Mouse (Mus musculus) testis, adult 2 months (tissue): ENCODE results near the gene Mrpl52. TPM values are rescaled to one million over a fixed set of nuclear protein-coding genes. Genes with fewer than 3 reads are reported as not detected.

Source experiments
- H3K27ac ChIP-seq: fragments of 200-500 bp; 2 replicates; pipeline ENCODE4 v1.5.1; 2012; ENCODE audit warnings: low read depth, low read length; ENCODE audit not compliant: control insufficient read depth, insufficient read depth
- H3K27me3 ChIP-seq: fragments of 200-500 bp; 2 replicates; pipeline ENCODE4 v1.6.1; 2012; ENCODE audit warnings: mild to moderate bottlenecking, low read length, moderate library complexity; ENCODE audit not compliant: control insufficient read depth, insufficient read depth
- H3K36me3 ChIP-seq: fragments of 200-500 bp; 2 replicates; pipeline ENCODE4 v1.6.1; 2012; ENCODE audit warnings: mild to moderate bottlenecking, low read length; ENCODE audit not compliant: control insufficient read depth, insufficient read depth
- H3K4me1 ChIP-seq: fragments of 200-500 bp; 2 replicates; pipeline ENCODE4 v1.6.1; 2012; ENCODE audit warnings: low read length; ENCODE audit not compliant: control insufficient read depth, insufficient read depth
- H3K4me3 ChIP-seq: fragments of 200-500 bp; 2 replicates; pipeline ENCODE4 v1.5.1; 2012; ENCODE audit warnings: low read depth, mild to moderate bottlenecking, low read length, moderate library complexity, mixed read lengths; ENCODE audit not compliant: control insufficient read depth
- CTCF ChIP-seq: fragments of 200-500 bp; IDR thresholded peaks from 2 replicates; pipeline ENCODE4 v1.5.1; 2012; ENCODE audit warnings: low read depth, mild to moderate bottlenecking, inconsistent platforms, low read length, moderate library complexity; ENCODE audit not compliant: control insufficient read depth, insufficient read depth, insufficient replicate concordance
- POLR2A ChIP-seq: fragments of 200-500 bp; IDR thresholded peaks from 2 replicates; pipeline ENCODE4 v1.6.1; 2012; ENCODE audit warnings: low read depth, mild to moderate bottlenecking, inconsistent platforms, low read length, moderate library complexity; ENCODE audit not compliant: control insufficient read depth
- polyA plus RNA-seq: library from polyadenylated mRNA; depleted of rRNA; stranded (reverse); fragments of >200 nt; gene quantifications from 2 replicates; pipeline ENCODE4 v1.2.3, GENCODE M21; 2012

Gene Mrpl52
- polyA plus RNA-seq, 1 experiment: 85.4 TPM

GRCm38 (mm10) chr14:54462146-54462545 lies 35.4 kb downstream of the Mrpl52 start:
- Histone ChIP-seq H3K4me1 (peaks cover 6% of the 10 kb centered on the region), H3K36me3 (no peaks in the 10 kb centered on the region), H3K27me3 (no peaks in the 10 kb centered on the region), H3K4me3 (no peak overlapping the region), H3K27ac (no peak overlapping the region)
- TF ChIP-seq POLR2A (no peak), CTCF (no peak)

DNA sequence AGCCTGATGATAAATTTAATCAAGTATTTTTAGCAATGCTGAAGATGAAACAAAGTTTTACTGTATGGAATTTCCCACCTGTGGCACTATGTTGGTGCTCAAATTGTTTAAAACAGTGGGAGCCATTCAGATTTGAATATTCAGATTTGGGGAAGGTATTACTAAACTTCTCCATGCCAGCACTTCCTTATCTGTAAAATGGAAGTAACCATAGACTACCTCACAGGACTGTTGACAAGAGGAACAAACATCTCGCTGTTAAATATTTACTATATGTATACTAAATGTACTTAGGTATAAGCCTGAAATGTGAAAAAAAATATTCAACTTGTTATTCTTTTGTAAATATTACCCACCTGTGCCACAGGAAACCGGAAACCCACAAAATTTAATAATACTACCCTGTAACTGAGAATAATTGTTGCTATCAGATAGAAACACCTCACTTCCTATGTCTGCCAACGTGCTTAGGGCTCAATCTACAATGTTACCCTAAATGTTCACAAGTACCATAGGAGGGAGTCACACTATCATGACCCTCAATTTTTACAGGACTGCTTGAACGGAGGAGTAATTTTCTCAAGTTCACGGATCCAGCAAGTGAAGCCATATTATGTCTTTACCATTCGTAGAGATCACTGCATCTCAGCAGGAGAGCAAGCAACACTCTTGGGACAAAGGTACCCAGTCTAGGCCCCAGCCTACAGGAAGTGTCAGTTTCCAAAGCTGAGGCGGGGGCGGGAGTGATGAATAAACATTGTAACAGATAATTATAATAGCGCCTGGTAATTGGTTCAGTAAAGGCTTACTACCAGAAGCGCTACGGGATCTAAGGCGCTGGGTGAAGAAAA lies 36.6 kb downstream of the Mrpl52 start:
- H3K27ac ChIP-seq: peak overlapping the region; percentile 63

DNA sequence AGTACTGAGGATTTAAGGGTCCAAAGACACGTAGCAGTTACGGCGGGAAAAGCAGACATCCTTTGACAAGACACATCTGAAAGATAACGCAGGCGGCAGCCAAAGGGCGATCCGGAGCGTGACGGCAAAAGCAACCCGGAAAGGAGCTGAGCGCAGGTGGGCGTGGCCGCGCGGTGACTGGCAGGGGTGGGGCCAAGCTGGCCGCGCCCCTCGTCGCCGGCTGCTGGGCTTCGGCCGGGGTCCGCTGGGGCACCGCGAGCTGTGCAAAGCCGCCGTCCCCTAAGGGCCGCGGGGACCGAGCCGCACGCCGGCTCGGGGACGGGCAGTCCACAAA lies 37.2 kb downstream of the Mrpl52 start, which contains the start of gene Lrp10:
Lrp10 (plus strand) TSS at position 179 of the 334 bp plus-strand sequence.
- Histone ChIP-seq H3K27me3 (no peaks in the 10 kb centered on the region), H3K4me3 (peak within 1 kb of the TSS; percentile 96), H3K4me1 (peaks cover 6% of the 10 kb centered on the region), H3K27ac (peak within 1 kb of the TSS; percentile 68), H3K36me3 (no peaks in the 10 kb centered on the region)
- TF ChIP-seq CTCF: no peak
- peak; percentile 73 for TF ChIP-seq POLR2A

More for the DNA sequence above, 36.6 kb downstream of the Mrpl52 start:
- Histone ChIP-seq H3K4me3 (peak overlapping the region; percentile 96), H3K4me1 (peaks cover 6% of the 10 kb centered on the region), H3K27me3 (no peaks in the 10 kb centered on the region), H3K36me3 (no peaks in the 10 kb centered on the region)
- no peak for TF ChIP-seq CTCF
- no peak for TF ChIP-seq POLR2A

DNA sequence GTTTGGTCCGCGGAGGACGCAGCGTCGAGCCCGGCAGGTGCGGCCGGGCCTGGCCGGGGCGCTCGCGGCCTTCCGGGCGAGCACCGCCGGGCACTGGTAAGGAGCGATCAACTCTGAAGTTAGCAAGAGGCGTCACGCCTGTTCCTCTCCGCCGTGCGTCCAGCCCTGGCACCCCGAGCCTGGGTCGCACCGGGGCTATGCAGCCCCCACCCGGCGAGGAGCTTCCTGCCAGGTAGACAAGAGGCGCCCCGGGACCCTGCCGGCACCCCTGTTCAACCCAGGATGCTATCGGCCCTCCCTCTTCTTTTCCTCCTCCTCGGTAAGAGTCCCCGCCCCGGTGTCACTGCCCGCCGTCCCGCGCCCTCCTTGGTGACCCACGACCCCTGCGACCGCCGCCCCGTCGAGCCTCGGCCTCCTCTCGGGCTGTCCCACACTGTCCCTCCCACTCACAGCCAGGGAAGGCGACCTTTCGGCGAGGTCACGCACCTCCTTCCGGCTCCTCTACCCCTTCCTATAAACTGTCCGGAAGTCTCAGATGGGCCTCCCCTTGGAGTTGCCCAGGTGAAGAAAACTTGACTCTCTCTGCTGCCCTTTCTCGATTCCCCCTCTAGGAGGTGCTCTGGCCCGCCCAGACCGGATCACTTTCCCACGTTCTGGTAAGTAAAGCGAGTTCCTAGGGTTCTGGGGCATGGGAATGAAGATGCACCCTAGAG lies 37.7 kb downstream of the Mrpl52 start:
- peak; percentile 46; the same call in 1 of the 2 replicates for TF ChIP-seq CTCF
- TF ChIP-seq POLR2A: no peak; the same call in 1 of the 2 replicates
- Histone ChIP-seq H3K27ac (peak overlapping the region; percentile 68; the same call in 1 of the 2 replicates), H3K36me3 (no peaks in the 10 kb centered on the region), H3K4me3 (peak overlapping the region; percentile 96), H3K27me3 (no peaks in the 10 kb centered on the region), H3K4me1 (peaks cover 6% of the 10 kb centered on the region)

GRCm38 (mm10) chr14:54471467-54471866 lies 44.8 kb downstream of the Mrpl52 start:
- H3K4me1 ChIP-seq: peaks cover 8% of the 10 kb centered on the region
- no peak overlapping the region for H3K27ac ChIP-seq
- no peaks in the 10 kb centered on the region for H3K27me3 ChIP-seq
- no peak for TF ChIP-seq POLR2A
- TF ChIP-seq CTCF: no peak
- no peak overlapping the region for H3K4me3 ChIP-seq
- H3K36me3 ChIP-seq: no peaks in the 10 kb centered on the region

DNA sequence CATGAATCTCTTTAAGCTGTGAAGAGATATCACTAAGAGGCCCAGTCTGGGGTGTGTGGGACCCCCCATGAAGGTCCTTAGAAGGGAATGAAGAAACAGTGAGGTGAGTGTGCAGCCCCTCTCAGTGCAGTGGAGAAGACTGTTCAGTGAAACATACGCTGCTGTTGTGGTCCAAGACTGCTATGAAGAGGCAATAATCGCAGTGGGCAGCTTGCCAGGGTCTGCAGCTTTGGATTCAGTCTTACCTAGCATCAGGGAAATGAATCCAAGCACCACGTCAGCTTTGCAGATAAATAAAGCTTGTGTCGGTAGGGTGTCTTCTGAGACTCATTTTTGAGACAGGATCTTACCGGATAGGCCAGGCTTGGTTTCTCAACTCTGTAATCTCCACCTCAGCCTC lies 46.0 kb downstream of the Mrpl52 start:
- Histone ChIP-seq H3K4me3 (no peak overlapping the region), H3K27ac (no peak overlapping the region), H3K27me3 (no peaks in the 10 kb centered on the region), H3K36me3 (no peaks in the 10 kb centered on the region), H3K4me1 (peaks cover 12% of the 10 kb centered on the region)
- no peak for TF ChIP-seq POLR2A
- TF ChIP-seq CTCF: no peak

- Histone ChIP-seq H3K4me1 (peaks cover 20% of the 10 kb centered on the region), H3K4me3 (no peak overlapping the region), H3K27ac (no peak overlapping the region), H3K36me3 (no peaks in the 10 kb centered on the region), H3K27me3 (no peaks in the 10 kb centered on the region)
- TF ChIP-seq CTCF: no peak
- TF ChIP-seq POLR2A: no peak
Observed at GRCm38 (mm10) chr14:54474744-54475143, 48.0 kb downstream of the Mrpl52 start.
